8 mouse cellular contexts compared by ENCODE assay signal in genomic region chrX:85574182-85574541, GRCm38 (mm10). TPM values are rescaled to one million over a fixed set of nuclear protein-coding genes. Genes with fewer than 3 reads are reported as not detected.
DNase-seq lines count a peak whose midpoint lies in the region; ATAC-seq and TF ChIP-seq lines count a peak whose summit lies in the region.

No protein-coding gene starts in this region.

- 20% methylated on average over 34 of the region's 34 CpGs for WGBS in kidney, embryonic 15.5 days
- WGBS in embryonic facial prominence, embryonic 11.5 days, result 14% methylated on average over 27 of the region's 34 CpGs
- WGBS in hindbrain, embryonic 16.5 days, result 15% methylated on average over 15 of the region's 34 CpGs
- 17% methylated on average over 17 of the region's 34 CpGs for WGBS in macrophage (ENCODE audit: missing documents)
- WGBS in stomach, embryonic 14.5 days, result 21% methylated on average over 34 of the region's 34 CpGs

- peak overlapping the region; percentile 68 for H3K9ac ChIP-seq in kidney, embryonic 15.5 days
- H3K9ac ChIP-seq in ES-Bruce4 (ENCODE audit: low read depth, poor library complexity, severe bottlenecking), result peak overlapping the region; percentile 98
- peak overlapping the region; percentile 72 for H3K9ac ChIP-seq in embryonic facial prominence, embryonic 11.5 days (replicated peaks; ENCODE audit: low read length)
- H3K9ac ChIP-seq in hindbrain, embryonic 16.5 days (ENCODE audit: low read depth, low read length), result peak overlapping the region; percentile 77
- H3K9ac ChIP-seq in stomach, embryonic 14.5 days (replicated peaks; ENCODE audit: low read depth, low read length), result peak overlapping the region; percentile 71

- peaks cover 20% of the 10 kb centered on the region; the same call in 1 of the 2 replicates for H3K79me2 ChIP-seq in macrophage (ENCODE audit: inconsistent target)

- TF ChIP-seq EP300 in ES-Bruce4 (IDR thresholded peaks at IDR 0.05; ENCODE audit: insufficient read depth, low read depth, low read length), result no peak

- DNase-seq in kidney, postnatal 14 days, result no peak
- peak; percentile 36 for DNase-seq in embryonic facial prominence, embryonic 11.5 days (ENCODE audit: low spot score)
- DNase-seq in urinary bladder, postnatal 10 days (ENCODE audit: low spot score), result no peak

- no peaks in the 10 kb centered on the region for H3K4me1 ChIP-seq in kidney, embryonic 15.5 days
- no peaks in the 10 kb centered on the region for H3K4me1 ChIP-seq in ES-Bruce4 (ENCODE audit: control insufficient read depth, insufficient read depth, low read length)
- H3K4me1 ChIP-seq in embryonic facial prominence, embryonic 11.5 days (ENCODE audit: control insufficient read depth, insufficient read depth, low read length), result no peaks in the 10 kb centered on the region
- peaks cover 4% of the 10 kb centered on the region; the same call in 1 of the 2 replicates for H3K4me1 ChIP-seq in hindbrain, embryonic 16.5 days (ENCODE audit: control insufficient read depth, insufficient read depth, low read depth, low read length)
- H3K4me1 ChIP-seq in stomach, embryonic 14.5 days (ENCODE audit: control insufficient read depth, insufficient read depth, low read length), result no peaks in the 10 kb centered on the region

- H3K27me3 ChIP-seq in kidney, embryonic 15.5 days, result peaks cover 4% of the 10 kb centered on the region; the same call in 1 of the 2 replicates
- H3K27me3 ChIP-seq in ES-Bruce4 (ENCODE audit: control insufficient read depth, insufficient read depth, low read length, poor library complexity, severe bottlenecking), result no peaks in the 10 kb centered on the region
- no peaks in the 10 kb centered on the region for H3K27me3 ChIP-seq in embryonic facial prominence, embryonic 11.5 days (ENCODE audit: control insufficient read depth, insufficient read depth, low read length)
- H3K27me3 ChIP-seq in hindbrain, embryonic 16.5 days (replicated peaks; ENCODE audit: control insufficient read depth, insufficient read depth, low read length), result no peaks in the 10 kb centered on the region
- H3K27me3 ChIP-seq in stomach, embryonic 14.5 days (ENCODE audit: control insufficient read depth, insufficient read depth, low read length), result no peaks in the 10 kb centered on the region

- H3K9me3 ChIP-seq in kidney, embryonic 15.5 days (replicated peaks), result no peaks in the 10 kb centered on the region
- no peaks in the 10 kb centered on the region for H3K9me3 ChIP-seq in ES-Bruce4 (replicated peaks; ENCODE audit: control insufficient read depth, insufficient read depth, low read length, poor library complexity, severe bottlenecking)
- no peaks in the 10 kb centered on the region for H3K9me3 ChIP-seq in embryonic facial prominence, embryonic 11.5 days (replicated peaks; ENCODE audit: control insufficient read depth, low read length)
- H3K9me3 ChIP-seq in hindbrain, embryonic 16.5 days (ENCODE audit: control insufficient read depth, low read length), result peaks cover 3% of the 10 kb centered on the region; the same call in 1 of the 2 replicates
- no peaks in the 10 kb centered on the region for H3K9me3 ChIP-seq in stomach, embryonic 14.5 days (ENCODE audit: control insufficient read depth, low read depth, low read length)

- H3K4me3 ChIP-seq in kidney, embryonic 15.5 days (replicated peaks), result peak overlapping the region; percentile 70
- H3K4me3 ChIP-seq in ES-Bruce4 (ENCODE audit: low read depth, low read length) (peak overlapping the region; percentile 82), macrophage (ENCODE audit: inconsistent target) (peak overlapping the region; percentile 46)
- H3K4me3 ChIP-seq in embryonic facial prominence, embryonic 11.5 days (ENCODE audit: low read depth, low read length), result peak overlapping the region; percentile 61
- peak overlapping the region; percentile 69 for H3K4me3 ChIP-seq in hindbrain, embryonic 16.5 days (ENCODE audit: low read length)
- H3K4me3 ChIP-seq in stomach, embryonic 14.5 days (ENCODE audit: low read depth, low read length), result peak overlapping the region; percentile 60

- H3K27ac ChIP-seq in kidney, embryonic 15.5 days, result peak overlapping the region; percentile 58; the same call in 1 of the 2 replicates
- H3K27ac ChIP-seq in ES-Bruce4 (ENCODE audit: insufficient read depth, low read length) (no peak overlapping the region), macrophage (no peak overlapping the region)
- H3K27ac ChIP-seq in embryonic facial prominence, embryonic 11.5 days (replicated peaks; ENCODE audit: low read depth, low read length), result no peak overlapping the region
- H3K27ac ChIP-seq in hindbrain, embryonic 16.5 days (ENCODE audit: low read depth, low read length), result peak overlapping the region; percentile 72
- 0 out of 2 replicates have a peak overlapping the region, but pooled peaks have one; percentile 48 for H3K27ac ChIP-seq in stomach, embryonic 14.5 days (ENCODE audit: low read length)

- no peak for TF ChIP-seq CTCF in ES-Bruce4 (IDR thresholded peaks at IDR 0.05; ENCODE audit: low read depth, low read length)

- no peak for TF ChIP-seq POLR2A in ES-Bruce4 (IDR thresholded peaks at IDR 0.05; ENCODE audit: insufficient read depth, low read length)

- ATAC-seq in kidney, embryonic 15.5 days (replicated peaks; ENCODE audit: low FRiP score), result peak; percentile 77
- ATAC-seq in embryonic facial prominence, embryonic 11.5 days (replicated peaks; ENCODE audit: insufficient number of reproducible peaks, low FRiP score, low TSS enrichment, low read depth), result peak; percentile 46
- peak; percentile 67 for ATAC-seq in hindbrain, embryonic 16.5 days
- ATAC-seq in stomach, embryonic 14.5 days (ENCODE audit: insufficient number of reproducible peaks, insufficient read depth, low FRiP score, low read depth), result peak; percentile 63

- no peaks in the 10 kb centered on the region for H3K36me3 ChIP-seq in kidney, embryonic 15.5 days
- H3K36me3 ChIP-seq in ES-Bruce4 (ENCODE audit: control insufficient read depth, insufficient read depth, low read length, poor library complexity, severe bottlenecking) (no peaks in the 10 kb centered on the region), macrophage (ENCODE audit: inconsistent target) (no peaks in the 10 kb centered on the region)
- no peaks in the 10 kb centered on the region for H3K36me3 ChIP-seq in embryonic facial prominence, embryonic 11.5 days (replicated peaks; ENCODE audit: control insufficient read depth, insufficient read depth, low read depth, low read length)
- no peaks in the 10 kb centered on the region for H3K36me3 ChIP-seq in hindbrain, embryonic 16.5 days (ENCODE audit: control insufficient read depth, insufficient read depth, low read length)
- H3K36me3 ChIP-seq in stomach, embryonic 14.5 days (ENCODE audit: control insufficient read depth, insufficient read depth, low read length), result no peaks in the 10 kb centered on the region

- peak overlapping the region; percentile 57 for H3K4me2 ChIP-seq in kidney, embryonic 15.5 days
- peak overlapping the region; percentile 38; the same call in 1 of the 2 replicates for H3K4me2 ChIP-seq in embryonic facial prominence, embryonic 11.5 days (ENCODE audit: low read depth, low read length)
- H3K4me2 ChIP-seq in hindbrain, embryonic 16.5 days (ENCODE audit: low read length), result peak overlapping the region; percentile 57
- H3K4me2 ChIP-seq in stomach, embryonic 14.5 days (replicated peaks; ENCODE audit: low read depth, low read length), result peak overlapping the region; percentile 40

RNA-seq across cellular contexts. Expression of gene Tab3, which starts 0.3 kb away (rescaled TPM):
- 3.9 and 5.0 TPM in 2 replicates for polyA plus RNA-seq in kidney, embryonic 15.5 days (2015; fragmentation: Nextera tagmentation; extraction: Ambion mirVana)
- polyA plus RNA-seq in ES-Bruce4 (2011; ENCODE audit: insufficient read depth, insufficient read length, low read depth, missing spikeins) (21.9 and 26.9 TPM in 2 replicates), macrophage (2018) (4.0 to 6.2 TPM (median 6.0 TPM) in 3 replicates)
- polyA plus RNA-seq in embryonic facial prominence, embryonic 11.5 days (2014; fragmentation: Nextera tagmentation; extraction: Ambion mirVana), result 3.3 and 5.3 TPM in 2 replicates
- 6.4 and 8.1 TPM in 2 replicates for polyA plus RNA-seq in hindbrain, embryonic 16.5 days (2015; fragmentation: Nextera tagmentation; extraction: Ambion mirVana)
- total RNA-seq in macrophage (2018; cell fraction: chromatin; rRNA removed), result 10 to 100 TPM in 23 of 26 experiments, 1 to 10 TPM in 3; 5.1 to 27.0 (median 14.8) TPM
- 10 to 100 TPM in 10 of 26 experiments, 1 to 10 TPM in 16; 7.8 to 12.6 (median 9.4) TPM for total RNA-seq in macrophage (2018; cell fraction: cytosol; rRNA removed)
- total RNA-seq in macrophage (2018; cell fraction: nucleus; rRNA removed), result 10 to 100 TPM in 23 of 26 experiments, 1 to 10 TPM in 3; 7.1 to 26.4 (median 13.5) TPM
- polyA plus RNA-seq in stomach, embryonic 14.5 days (2014; fragmentation: Nextera tagmentation; extraction: Ambion mirVana), result 5.3 and 6.2 TPM in 2 replicates

Comparison
In these comparisons a context has a peak if more than half of its experiments do, and no peak if none do; other contexts are left out.
1. H3K27ac ChIP-seq: peak in kidney, embryonic 15.5 days (single experiment), hindbrain, embryonic 16.5 days (single experiment) and stomach, embryonic 14.5 days (single experiment); none in ES-Bruce4 (single experiment), embryonic facial prominence, embryonic 11.5 days (single experiment) and macrophage (single experiment).
2. Peak in every context shown above with its lines, with median percentiles within 50 percentile points of each other: ATAC-seq, H3K4me2 ChIP-seq, H3K4me3 ChIP-seq and H3K9ac ChIP-seq.